Mouse (Mus musculus) B cell, adult 67 days (primary cell): ENCODE results near the gene Prrxl1. TPM values are rescaled to one million over a fixed set of nuclear protein-coding genes. Genes with fewer than 3 reads are reported as not detected.

ENCODE experiments used
- total RNA-seq, 2 experiments: library from RNA; stranded (reverse); gene quantifications; 4 replicates each; pipeline ENCODE4 v1.2.4; 2023

Gene Prrxl1
- not detected for total RNA-seq

GRCm38 (mm10) chr14:32599290-32600041, at the start of gene Prrxl1:
TSS of gene Prrxl1 (plus strand) at chr14:32599407.

DNA sequence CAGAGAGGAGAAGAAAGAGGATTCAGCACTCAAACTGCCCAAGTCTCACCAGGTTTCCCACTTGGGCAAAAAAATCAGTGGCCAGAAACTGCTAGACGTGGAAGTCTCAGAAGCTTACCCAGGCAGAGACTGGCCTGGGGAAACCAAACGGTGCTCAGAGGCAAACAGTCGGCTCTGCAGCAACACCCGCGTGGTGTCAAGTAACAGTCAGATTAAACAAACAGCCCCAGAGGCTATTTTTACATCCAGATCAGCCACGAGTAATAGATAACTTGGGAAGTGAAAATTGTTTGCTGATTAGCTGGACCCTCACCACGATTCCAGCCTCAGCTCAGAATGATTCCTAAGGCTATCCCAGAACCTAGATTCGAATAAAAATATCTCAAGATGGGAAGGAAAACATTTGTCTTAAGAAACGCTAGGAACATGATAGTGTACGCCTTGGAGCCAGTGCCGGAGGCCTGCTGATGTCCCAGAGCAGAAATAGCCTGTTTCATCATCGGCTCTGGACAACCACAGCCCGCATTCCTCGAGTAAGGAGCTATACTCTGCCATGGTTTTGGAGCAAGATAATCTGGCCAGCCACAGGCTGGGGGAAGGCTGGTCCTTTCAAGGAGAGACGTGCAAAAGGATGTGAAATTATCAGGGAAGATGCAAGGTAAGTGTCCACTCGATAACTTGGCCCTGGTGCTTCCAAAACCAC, 86.1 kb downstream of the Prrxl1 start, which contains the start of gene 3425401B19Rik:
Gene 3425401B19Rik (minus strand): TSS at position 170 of the 703 bp plus-strand sequence.

Other genes starting within 250 kb of the Prrxl1 start
- gene 1700024G13Rik, start 211.0 kb upstream of the Prrxl1 start, total RNA-seq, result not detected
- gene Slc18a3, start 134.6 kb upstream of the Prrxl1 start, total RNA-seq, result not detected
- not detected for gene Chat, start 133.4 kb upstream of the Prrxl1 start, total RNA-seq
- gene Ercc6, start 85.9 kb upstream of the Prrxl1 start, total RNA-seq, result 10 to 100 TPM; 44.3 to 45.1 TPM
- under 1 TPM; 0.33 to 0.93 TPM for gene 3425401B19Rik, start 85.9 kb downstream of the Prrxl1 start, total RNA-seq
- gene Tmem273, start 186.6 kb downstream of the Prrxl1 start, total RNA-seq, result not detected
- gene Fam170b, start 234.6 kb downstream of the Prrxl1 start, total RNA-seq, result not detected